Mouse (Mus musculus): ENCODE measurements around the gene Rtel1.

The Rtel1 gene

GRCm38 (mm10) chr2:181319248-181320102 lies at the start of gene Rtel1:
Gene Rtel1, plus strand, starts transcription at chr2:181319739.
- DNase-seq (ENCODE audit: low read depth, low spot score), result peak; percentile 74

GRCm38 (mm10) chr2:181272092-181272491 lies 47.4 kb upstream of the Rtel1 start:
- no peak for DNase-seq (ENCODE audit: low read depth, low spot score)

GRCm38 (mm10) chr2:181273829-181274228 lies 45.7 kb upstream of the Rtel1 start:
- no peak for DNase-seq (ENCODE audit: low read depth, low spot score)

- DNase-seq (ENCODE audit: low read depth, low spot score), result no peak
Measured at GRCm38 (mm10) chr2:181274639-181275038, 44.9 kb upstream of the Rtel1 start.

GRCm38 (mm10) chr2:181276766-181277165 lies 42.8 kb upstream of the Rtel1 start:
- DNase-seq (ENCODE audit: low read depth, low spot score), result no peak

- DNase-seq (ENCODE audit: low read depth, low spot score), result no peak
Measured at GRCm38 (mm10) chr2:181277866-181278265, 41.7 kb upstream of the Rtel1 start.

- no peak for DNase-seq (ENCODE audit: low read depth, low spot score)
Measured at GRCm38 (mm10) chr2:181279968-181280367, 39.6 kb upstream of the Rtel1 start.

GRCm38 (mm10) chr2:181286629-181287337 lies 32.8 kb upstream of the Rtel1 start:
- no peak for DNase-seq (ENCODE audit: low read depth, low spot score)

- DNase-seq (ENCODE audit: low read depth, low spot score), result peak; percentile 60
Measured at GRCm38 (mm10) chr2:181287338-181287957, 32.1 kb upstream of the Rtel1 start.

- DNase-seq (ENCODE audit: low read depth, low spot score), result peak; percentile 97
Measured at GRCm38 (mm10) chr2:181287958-181288350, 31.6 kb upstream of the Rtel1 start, which contains the start of gene Gmeb2. Gene Gmeb2, minus strand, starts transcription at chr2:181288035.

GRCm38 (mm10) chr2:181288691-181289090 lies 30.8 kb upstream of the Rtel1 start:
- DNase-seq (ENCODE audit: low read depth, low spot score), result no peak

- DNase-seq (ENCODE audit: low read depth, low spot score), result no peak
Measured at GRCm38 (mm10) chr2:181290937-181291336, 28.6 kb upstream of the Rtel1 start.

- DNase-seq (ENCODE audit: low read depth, low spot score), result no peak
Measured at GRCm38 (mm10) chr2:181302041-181302440, 17.5 kb upstream of the Rtel1 start.

GRCm38 (mm10) chr2:181304944-181305343 lies 14.6 kb upstream of the Rtel1 start:
- no peak for DNase-seq (ENCODE audit: low read depth, low spot score)

- DNase-seq (ENCODE audit: low read depth, low spot score), result no peak
Measured at GRCm38 (mm10) chr2:181307144-181307804, 12.3 kb upstream of the Rtel1 start.

- DNase-seq (ENCODE audit: low read depth, low spot score), result no peak
Measured at GRCm38 (mm10) chr2:181312435-181312834, 7.1 kb upstream of the Rtel1 start.

- DNase-seq (ENCODE audit: low read depth, low spot score), result no peak
Measured at GRCm38 (mm10) chr2:181313006-181313343, 6.6 kb upstream of the Rtel1 start.

GRCm38 (mm10) chr2:181313344-181314079 lies 6.0 kb upstream of the Rtel1 start:
- no peak for DNase-seq (ENCODE audit: low read depth, low spot score)

- no peak for DNase-seq (ENCODE audit: low read depth, low spot score)
Measured at GRCm38 (mm10) chr2:181314080-181314810, 5.3 kb upstream of the Rtel1 start, which contains the start of gene Stmn3. Gene Stmn3, minus strand, starts transcription at chr2:181314500.

- peak; percentile 15 for DNase-seq (ENCODE audit: low read depth, low spot score)
Measured at GRCm38 (mm10) chr2:181320103-181320499, 562 bp downstream of the Rtel1 start.
